Mouse (Mus musculus) liver, postnatal 0 days (tissue): ENCODE results near the gene Acss2. TPM values are rescaled to one million over a fixed set of nuclear protein-coding genes. Genes with fewer than 3 reads are reported as not detected.
A peak's percentile ranks its signal among the peaks of the same experiment; 100 is the strongest.

Experiments used
- ATAC-seq: fragments of 200-750 bp; cut with Nextera tagmentation; 2 replicates; pipeline ENCODE4 v1.8.0; 2017; ENCODE audit warnings: mild to moderate bottlenecking, moderate library complexity
- DNase-seq: peaks from one replicate; pipeline ENCODE4 v3.0.0-alpha.2; 2016
- H3K27ac ChIP-seq: fragments of 300-500 bp; sonication (generic); 2 replicates; pipeline ENCODE4 v1.5.1; 2014; ENCODE audit warnings: antibody characterized with exemption, moderate library complexity, mild to moderate bottlenecking, low read depth
- H3K27me3 ChIP-seq: fragments of 300-500 bp; sonication (generic); 2 replicates; pipeline ENCODE4 v1.6.1; 2014; ENCODE audit warnings: low read length, control low read depth, mixed read lengths; ENCODE audit not compliant: insufficient read depth
- H3K36me3 ChIP-seq: fragments of 300-500 bp; sonication (generic); replicated peaks from 2 replicates; pipeline ENCODE4 v1.6.1; 2014; ENCODE audit warnings: mild to moderate bottlenecking, control low read depth, low read length, moderate library complexity, mixed read lengths; ENCODE audit not compliant: insufficient read depth
- H3K4me1 ChIP-seq: fragments of 300-500 bp; sonication (generic); 2 replicates; pipeline ENCODE4 v1.6.1; 2014; ENCODE audit warnings: antibody characterized with exemption, mild to moderate bottlenecking, control low read depth; ENCODE audit not compliant: insufficient read depth
- H3K4me2 ChIP-seq: fragments of 300-500 bp; sonication (generic); 2 replicates; pipeline ENCODE4 v1.6.1; 2014; ENCODE audit warnings: low read depth, mild to moderate bottlenecking, low read length, moderate library complexity, mixed read lengths
- H3K4me3 ChIP-seq: fragments of 300-500 bp; sonication (generic); 2 replicates; pipeline ENCODE4 v1.5.1; 2014; ENCODE audit warnings: low read depth, low read length
- H3K9ac ChIP-seq: fragments of 300-500 bp; sonication (generic); replicated peaks from 2 replicates; pipeline ENCODE4 v1.6.1; 2014; ENCODE audit warnings: mild to moderate bottlenecking, moderate library complexity
- H3K9me3 ChIP-seq: fragments of 300-500 bp; sonication (generic); 2 replicates; pipeline ENCODE4 v1.6.1; 2016; ENCODE audit warnings: mild to moderate bottlenecking, control low read depth, low read length, mixed read lengths
- CTCF ChIP-seq: sonication (generic); IDR thresholded peaks from 2 replicates; pipeline ENCODE4 v1.5.1; 2016; ENCODE audit warnings: antibody characterized with exemption, low read depth
- EP300 ChIP-seq: IDR thresholded peaks from 2 replicates; pipeline ENCODE4 v1.6.1; 2016; ENCODE audit warnings: antibody characterized with exemption, low read depth, mild to moderate bottlenecking
- WGBS: fragments of 180-500 bp; shearing (Covaris S2); extraction: QIAGEN DNeasy Blood & Tissue Kit; methylation state at CpG from one replicate; pipeline ENCODE4 v1.1.7; 2014; ENCODE audit not compliant: insufficient replicate concordance; 5-methylcytosine and 5-hydroxymethylcytosine counted together
- polyA plus RNA-seq: library from polyadenylated mRNA; unstranded; fragments of >200 nt; fragmentation: Nextera tagmentation; extraction: Ambion mirVana; gene quantifications from 2 replicates; pipeline ENCODE4 v1.2.1, GENCODE M21; 2015

Acss2 gene
- polyA plus RNA-seq, 1 experiment from 2014 or later = 7.5 TPM

DNA sequence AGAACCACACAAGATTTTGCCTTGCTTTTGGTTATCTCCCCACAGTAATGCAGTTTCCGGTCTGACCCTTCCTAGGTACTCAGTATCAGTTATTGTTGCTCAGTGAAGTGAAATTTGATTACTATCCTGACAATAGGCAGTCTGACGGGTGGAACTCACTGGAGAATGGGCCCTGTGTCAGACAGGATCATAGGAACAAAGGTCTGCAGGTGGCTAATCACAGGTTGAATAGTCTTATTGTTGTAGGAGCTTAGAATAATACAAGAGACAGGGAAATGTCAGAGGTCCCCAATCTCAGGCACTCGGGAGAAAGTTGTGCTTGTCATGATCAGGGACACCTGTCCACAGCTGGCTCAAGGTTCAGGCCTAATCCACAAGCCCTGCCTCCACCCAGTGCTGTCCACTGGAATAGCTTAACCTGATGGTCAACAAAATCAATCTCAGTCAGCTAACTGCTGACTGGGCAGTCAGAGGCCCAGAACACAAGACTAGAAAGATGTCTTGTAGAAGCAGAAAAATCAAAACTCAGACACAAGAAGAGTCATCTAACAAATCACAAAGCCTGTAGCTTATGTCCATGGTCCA lies 51.6 kb downstream of the Acss2 start:
- ATAC-seq (no peak), DNase-seq (no peak)
- Histone ChIP-seq H3K27ac (no peak overlapping the region), H3K4me2 (no peak overlapping the region), H3K9ac (no peak overlapping the region), H3K4me1 (no peaks in the 10 kb centered on the region), H3K9me3 (no peaks in the 10 kb centered on the region), H3K4me3 (no peak overlapping the region), H3K27me3 (no peaks in the 10 kb centered on the region), H3K36me3 (peaks cover 27% of the 10 kb centered on the region)
- 52% methylated on average over 3 of the region's 3 CpGs for WGBS
- TF ChIP-seq CTCF (no peak), EP300 (no peak)

GRCm38 (mm10) chr2:155573001-155573400 lies 55.3 kb downstream of the Acss2 start:
- Histone ChIP-seq H3K36me3 (peaks cover 21% of the 10 kb centered on the region), H3K27ac (no peak overlapping the region), H3K9ac (no peak overlapping the region), H3K9me3 (no peaks in the 10 kb centered on the region), H3K4me3 (no peak overlapping the region), H3K4me1 (peaks cover 3% of the 10 kb centered on the region; the same call in 1 of the 2 replicates), H3K4me2 (no peak overlapping the region), H3K27me3 (no peaks in the 10 kb centered on the region)
- WGBS = 80% methylated on average over 9 of the region's 9 CpGs
- TF ChIP-seq CTCF (no peak), EP300 (no peak)
- DNase-seq (no peak), ATAC-seq (no peak)

DNA sequence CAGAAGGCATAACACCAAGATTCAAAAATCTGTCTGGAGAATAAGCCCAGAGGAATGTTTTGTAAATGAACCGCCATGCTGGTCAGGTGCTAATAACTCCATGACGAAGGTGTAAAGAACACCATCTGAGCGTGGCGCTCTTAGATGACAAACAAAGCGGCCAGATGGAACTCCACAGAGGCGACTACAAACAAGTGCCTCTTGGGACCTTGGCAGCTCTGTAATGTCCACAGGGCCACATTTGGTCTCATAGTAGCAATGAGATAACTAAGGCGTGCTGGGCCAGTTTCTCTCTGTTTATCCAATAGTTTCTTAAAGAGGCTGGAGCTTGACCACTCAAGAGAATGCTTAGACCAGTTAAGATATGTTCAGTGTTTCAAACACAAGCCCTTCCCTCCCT lies 56.2 kb downstream of the Acss2 start:
- Histone ChIP-seq H3K9me3 (no peaks in the 10 kb centered on the region), H3K27me3 (no peaks in the 10 kb centered on the region), H3K4me1 (peaks cover 3% of the 10 kb centered on the region; the same call in 1 of the 2 replicates), H3K36me3 (peaks cover 25% of the 10 kb centered on the region), H3K9ac (no peak overlapping the region), H3K27ac (no peak overlapping the region), H3K4me2 (no peak overlapping the region), H3K4me3 (no peak overlapping the region)
- no peak for ATAC-seq
- WGBS = 91% methylated on average over 7 of the region's 7 CpGs
- no peak for DNase-seq
- TF ChIP-seq EP300 = no peak
- no peak for TF ChIP-seq CTCF

DNA sequence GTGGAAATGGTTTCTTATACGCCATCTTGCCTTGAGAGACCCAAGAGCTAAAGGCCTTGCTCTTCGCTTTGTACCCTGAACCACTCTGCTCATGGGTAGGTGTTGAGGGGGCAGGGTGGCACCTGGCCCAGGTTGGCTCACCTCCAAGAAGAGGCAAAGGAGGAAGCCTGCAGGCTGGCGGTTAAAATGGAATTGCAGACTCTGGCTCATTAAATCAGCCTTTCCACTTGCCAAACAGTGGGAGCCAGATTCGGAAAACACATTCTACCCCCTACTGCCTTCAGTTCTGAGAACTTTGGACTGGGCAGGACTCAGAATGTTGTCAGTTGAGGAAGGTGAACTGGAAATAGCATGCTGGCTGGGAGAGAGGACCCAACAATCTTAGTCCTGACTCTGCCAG lies 57.0 kb downstream of the Acss2 start:
- Histone ChIP-seq H3K36me3 (peaks cover 25% of the 10 kb centered on the region), H3K9me3 (no peaks in the 10 kb centered on the region), H3K27ac (no peak overlapping the region), H3K9ac (no peak overlapping the region), H3K4me1 (peaks cover 3% of the 10 kb centered on the region; the same call in 1 of the 2 replicates), H3K27me3 (no peaks in the 10 kb centered on the region), H3K4me2 (no peak overlapping the region), H3K4me3 (no peak overlapping the region)
- TF ChIP-seq CTCF (no peak), EP300 (no peak)
- 77% methylated on average over 4 of the region's 4 CpGs for WGBS
- peak; percentile 44; the same call in 1 of the 2 replicates for ATAC-seq
- DNase-seq = peak; percentile 26

GRCm38 (mm10) chr2:155576656-155577055 lies 58.9 kb downstream of the Acss2 start:
- H3K9ac ChIP-seq = no peak overlapping the region
- 90% methylated on average over 9 of the region's 9 CpGs for WGBS
- H3K4me3 ChIP-seq = no peak overlapping the region
- no peaks in the 10 kb centered on the region for H3K27me3 ChIP-seq
- H3K9me3 ChIP-seq = no peaks in the 10 kb centered on the region
- H3K36me3 ChIP-seq = peaks cover 29% of the 10 kb centered on the region
- no peak overlapping the region for H3K27ac ChIP-seq
- peaks cover 3% of the 10 kb centered on the region; the same call in 1 of the 2 replicates for H3K4me1 ChIP-seq
- no peak overlapping the region for H3K4me2 ChIP-seq
- TF ChIP-seq CTCF = no peak
- TF ChIP-seq EP300 = no peak
- no peak for DNase-seq
- ATAC-seq = no peak

- Histone ChIP-seq H3K4me1 (0 out of 2 replicates have a peak, but pooled peaks cover 4% of the 10 kb centered on the region), H3K4me2 (no peak overlapping the region), H3K27ac (no peak overlapping the region), H3K9me3 (no peaks in the 10 kb centered on the region), H3K36me3 (peaks cover 21% of the 10 kb centered on the region), H3K9ac (no peak overlapping the region), H3K4me3 (no peak overlapping the region), H3K27me3 (no peaks in the 10 kb centered on the region)
- ATAC-seq = no peak
- 88% methylated on average over 3 of the region's 3 CpGs for WGBS
- no peak for TF ChIP-seq CTCF
- no peak for TF ChIP-seq EP300
- DNase-seq = no peak
Observed at GRCm38 (mm10) chr2:155580331-155580730, 62.6 kb downstream of the Acss2 start.
